Mouse (Mus musculus) gastrocnemius, postnatal 10 days (tissue): ENCODE measurements around the gene Lcn12. TPM values are rescaled to one million over a fixed set of nuclear protein-coding genes. Genes with fewer than 3 reads are reported as not detected.

Experiments used
- DNase-seq: peaks from one replicate; pipeline ENCODE4 v3.0.0; 2021; ENCODE audit warnings: mixed read lengths
- long read RNA-seq, 2 experiments: library from polyadenylated mRNA; stranded (forward); transcript quantifications; one replicate each; pipeline ENCODE4 v2.0.0; 2021
- total RNA-seq, 2 experiments: library from RNA; stranded (reverse); gene quantifications; 2 replicates each; pipeline ENCODE4 v1.2.3; 2021

Gene Lcn12
- not detected for total RNA-seq
- long read RNA-seq, experiment 1: 0 reads
- long read RNA-seq, experiment 2: 0 reads

DNA sequence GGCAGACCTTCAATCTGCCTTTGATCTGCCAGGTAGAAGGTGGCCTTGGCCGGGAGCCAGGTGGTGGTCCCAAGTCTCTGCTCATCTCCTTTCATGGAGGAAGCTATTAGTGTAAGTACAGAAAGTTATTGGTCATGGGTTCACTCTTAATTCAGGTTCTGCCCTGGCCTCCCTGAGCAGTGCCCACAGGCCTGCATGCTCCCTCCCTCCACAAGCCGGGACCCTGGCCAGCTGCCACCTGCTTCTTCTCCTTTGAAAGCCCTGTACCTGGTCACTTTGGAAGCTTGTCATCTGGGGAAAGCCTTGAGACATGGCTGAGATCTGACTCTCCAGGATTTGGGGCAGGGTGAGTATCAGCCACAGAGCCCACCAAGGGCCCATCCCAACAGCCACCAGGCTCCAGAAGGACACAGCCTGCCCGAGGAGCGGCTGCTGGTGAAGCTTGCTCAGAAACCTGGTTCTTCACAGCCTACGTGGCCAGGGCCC is at the start of gene Lcn12:
Gene Lcn12, minus strand, starts transcription at position 436 of the 486 bp plus-strand sequence.
- no peak for DNase-seq

DNA sequence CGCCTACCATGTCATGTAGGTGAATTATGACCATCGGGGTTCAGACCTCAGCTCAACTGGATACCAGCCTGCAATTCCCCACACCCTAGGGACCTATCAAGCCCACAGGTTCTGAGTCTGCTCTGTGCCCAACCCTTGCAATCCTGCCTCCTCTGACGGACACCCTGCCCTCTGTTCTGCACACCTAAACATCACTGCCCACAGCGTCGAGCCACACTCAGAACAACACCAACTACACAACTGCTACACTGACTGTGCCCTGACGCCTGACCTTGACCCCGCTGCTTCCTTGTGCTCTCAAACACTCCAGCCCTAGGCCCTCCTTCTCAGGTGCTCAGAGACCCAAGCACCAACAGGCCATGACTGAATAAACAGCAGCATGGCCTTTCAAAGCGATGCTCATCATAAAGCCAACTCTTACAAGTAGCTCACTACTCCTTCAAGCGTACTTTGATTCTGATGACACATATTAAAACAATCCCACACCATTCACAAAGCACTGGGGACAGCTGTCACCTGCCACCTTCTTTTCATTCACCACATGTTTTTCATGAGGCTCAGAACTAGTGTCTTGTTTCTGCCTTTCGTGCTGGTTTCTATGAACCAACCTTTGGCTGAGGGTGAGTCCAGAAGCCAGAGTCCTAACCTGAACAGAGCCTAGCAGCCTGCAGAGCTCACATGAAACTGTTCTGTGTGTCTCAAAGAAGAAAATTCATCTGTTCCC is 48.1 kb upstream of the Lcn12 start:
- DNase-seq: no peak

DNA sequence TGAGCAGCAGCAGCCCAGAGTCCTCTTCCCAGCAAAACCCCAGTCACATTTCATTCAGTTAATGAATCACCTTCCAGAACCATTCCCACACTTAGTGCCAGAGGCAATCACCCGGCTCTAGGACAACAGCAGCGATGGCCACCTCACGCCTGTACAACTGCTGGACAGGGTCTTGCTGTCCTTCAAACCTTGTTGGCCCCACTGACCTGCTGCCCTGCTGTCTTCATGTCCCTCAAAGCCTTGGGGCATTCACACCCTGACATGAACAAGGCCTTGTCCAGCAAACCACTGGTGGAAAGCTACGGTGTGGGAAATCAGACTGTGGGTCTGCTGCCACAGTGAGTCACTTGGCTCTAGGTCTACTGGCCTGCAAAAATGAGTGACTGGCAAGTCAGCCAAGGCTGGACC is 46.8 kb upstream of the Lcn12 start:
- no peak for DNase-seq

DNA sequence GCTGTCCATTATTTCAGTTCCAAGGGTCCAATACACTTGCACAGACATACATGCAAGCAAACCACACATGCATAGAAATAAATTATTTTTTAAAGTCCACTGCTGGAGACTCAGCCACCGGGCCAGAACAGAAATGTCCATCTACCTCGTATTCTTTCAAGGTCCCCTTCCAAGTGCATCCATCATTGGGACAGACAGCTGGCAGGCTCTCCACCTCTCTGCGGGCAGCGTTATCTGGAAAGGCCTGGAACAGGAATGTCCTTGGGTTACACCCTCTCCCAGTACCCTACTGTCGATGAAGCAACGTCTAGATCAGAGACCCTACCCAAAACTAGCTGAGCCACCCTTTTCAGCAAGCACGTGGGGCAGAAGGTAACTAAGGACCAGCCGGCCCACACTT is 42.8 kb upstream of the Lcn12 start:
- DNase-seq: no peak

DNA sequence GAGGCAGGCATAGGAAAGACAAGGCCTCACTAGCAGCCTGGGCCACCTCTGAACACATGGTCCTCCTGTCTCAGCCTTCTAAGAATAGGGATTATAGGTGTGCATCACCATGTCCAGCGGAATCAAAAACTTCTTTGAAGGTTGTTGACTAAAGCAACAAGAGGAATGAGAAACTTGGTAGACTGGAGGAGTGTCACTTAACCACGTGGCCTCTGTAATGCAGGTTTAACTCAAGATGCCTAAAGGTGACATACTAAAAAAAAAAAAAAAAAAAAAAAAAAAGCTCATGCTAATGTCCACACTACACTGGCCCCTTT is 41.1 kb upstream of the Lcn12 start:
- no peak for DNase-seq

DNA sequence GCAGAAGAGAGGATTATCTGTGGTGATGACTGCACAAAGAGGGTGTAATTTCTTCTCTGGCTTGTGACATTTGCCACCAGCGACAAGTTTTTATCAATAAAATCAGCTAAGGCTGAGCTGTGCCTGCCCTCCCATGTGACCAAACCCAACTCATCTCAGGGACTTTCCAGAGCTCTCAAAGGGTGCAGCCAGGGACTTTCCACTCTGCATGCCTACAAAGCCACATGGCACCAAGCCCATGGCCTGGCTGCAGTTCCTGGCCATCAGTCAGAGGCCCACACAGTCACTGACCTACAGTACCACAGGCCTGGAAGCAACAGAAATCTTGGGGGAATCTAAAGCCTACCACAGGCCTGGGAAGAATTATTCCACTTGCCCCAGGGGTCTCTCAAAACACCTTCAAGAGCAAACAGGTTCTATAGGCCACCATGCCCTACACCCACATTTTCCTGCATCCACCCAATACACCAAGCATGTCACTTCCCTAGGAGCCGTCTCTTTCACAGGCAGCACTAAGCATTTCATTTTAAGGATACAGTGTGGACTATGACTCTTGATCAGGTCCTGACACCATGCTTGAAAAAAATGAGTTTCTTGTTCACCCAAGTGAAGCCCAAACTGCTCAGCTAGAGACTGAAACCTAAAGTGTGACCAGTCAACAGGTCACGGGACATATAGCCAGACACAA is 40.6 kb upstream of the Lcn12 start:
- peak; percentile 87 for DNase-seq

DNA sequence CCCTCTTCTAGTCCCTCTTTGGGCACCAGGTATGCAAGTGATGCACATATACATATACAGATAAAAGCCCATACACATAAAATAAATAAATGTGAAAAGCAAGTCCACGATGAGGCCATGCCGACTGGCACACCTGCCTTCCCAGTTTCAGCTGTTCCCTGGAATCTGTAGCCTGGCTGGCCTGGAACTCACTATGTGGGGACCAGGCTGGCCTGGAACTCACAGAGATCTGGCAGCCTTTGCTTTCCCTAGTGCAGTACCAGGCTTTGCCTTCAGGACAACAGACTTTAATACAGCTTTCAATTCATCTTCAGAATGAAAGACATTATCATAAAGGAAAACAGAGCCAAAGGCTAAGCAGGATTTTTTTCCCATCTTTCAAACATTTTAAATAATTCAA is 40.0 kb upstream of the Lcn12 start:
- no peak for DNase-seq

DNA sequence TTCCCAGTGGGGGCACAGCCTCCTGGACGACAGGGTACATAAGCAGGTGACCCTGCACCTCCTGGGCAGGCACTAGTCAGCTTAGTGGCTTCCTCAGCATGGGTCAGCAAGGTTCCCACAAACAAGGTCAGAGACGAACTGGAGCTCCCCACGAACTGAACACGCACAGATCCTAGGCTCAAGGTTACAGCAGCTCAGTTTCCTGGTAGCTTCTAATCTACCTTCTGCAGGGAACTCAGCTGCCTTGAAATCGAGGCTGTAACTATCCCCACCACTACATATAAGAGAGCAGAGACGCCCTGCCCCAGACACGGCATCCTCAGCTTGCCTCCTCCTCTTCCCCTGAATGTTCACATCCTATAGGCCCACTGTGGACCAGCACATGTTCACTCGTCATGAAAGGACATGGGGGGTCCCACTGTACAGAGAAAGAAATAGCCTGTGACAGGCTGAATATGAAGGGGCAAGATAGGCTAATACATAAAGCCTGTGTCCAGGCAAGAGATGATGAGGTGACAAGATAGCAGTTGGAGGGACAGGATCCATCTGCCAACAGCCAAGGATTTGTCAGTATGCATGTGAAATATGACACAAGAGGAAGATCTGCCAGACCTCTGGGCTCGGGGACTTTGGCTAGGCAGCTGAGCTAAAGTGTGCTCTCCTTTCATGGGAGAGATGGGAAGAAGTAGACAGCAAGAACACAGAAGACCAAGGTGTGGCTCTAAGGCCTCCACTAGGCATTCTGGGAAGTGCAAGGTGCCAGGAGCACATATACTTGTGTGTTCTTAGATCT is 33.0 kb upstream of the Lcn12 start:
- no peak for DNase-seq

DNA sequence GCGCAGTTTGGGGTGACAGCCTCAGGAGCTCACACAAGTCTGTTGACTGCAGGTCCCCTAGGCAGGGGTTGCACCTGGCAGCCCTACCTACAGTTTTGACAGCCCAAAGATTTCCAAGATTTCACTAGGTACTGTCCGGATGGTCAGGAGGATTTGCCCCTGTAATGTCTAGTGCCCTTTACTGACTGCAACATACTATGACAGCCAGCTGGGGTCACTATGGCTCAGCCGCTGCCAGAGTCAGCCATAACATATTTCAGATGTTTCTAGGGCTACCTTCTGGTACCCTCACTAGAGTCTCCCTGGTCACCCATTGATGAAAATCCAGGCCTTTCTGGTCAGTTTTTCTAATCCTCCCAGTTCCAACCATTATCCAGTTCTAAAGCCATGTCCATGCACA is 16.2 kb upstream of the Lcn12 start:
- no peak for DNase-seq

DNA sequence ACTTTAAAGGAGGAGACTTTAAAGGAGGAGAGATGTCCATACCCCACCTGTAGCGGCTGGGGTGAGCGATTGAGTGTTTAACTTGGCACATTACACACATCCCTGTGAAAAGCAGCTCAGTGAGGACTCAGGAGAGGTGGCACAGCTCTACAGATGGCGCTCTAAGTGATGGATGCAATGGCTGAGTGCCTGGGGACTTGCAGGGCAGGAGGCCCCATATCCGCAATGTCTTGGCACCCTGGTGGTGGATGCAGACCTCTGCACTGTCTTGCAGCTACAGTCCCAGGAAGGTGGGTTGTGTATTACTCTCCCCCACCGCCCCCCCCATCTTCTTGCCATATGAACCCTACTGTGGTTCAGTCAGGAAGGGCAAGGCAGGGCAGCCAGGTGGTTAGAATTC is 13.3 kb upstream of the Lcn12 start:
- DNase-seq: no peak

DNA sequence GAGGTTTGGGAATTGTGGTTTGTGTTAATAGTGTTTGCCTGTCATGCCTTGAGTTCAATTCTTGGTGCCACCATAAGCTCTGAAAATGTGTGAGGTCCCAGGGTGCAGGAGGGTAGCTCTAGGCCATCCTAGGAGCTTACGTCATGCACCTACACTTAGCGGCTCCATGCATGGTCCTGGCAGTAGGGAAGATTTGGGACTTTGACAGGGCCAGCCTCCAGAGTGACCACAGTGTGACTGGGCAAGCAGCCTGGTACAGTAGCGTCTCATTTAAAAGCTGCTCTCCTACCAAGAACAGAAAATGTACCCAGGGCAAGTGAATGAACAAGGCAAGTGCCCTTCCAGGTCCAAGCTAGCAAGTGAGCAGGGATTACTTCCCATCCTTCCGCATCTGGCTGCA is 12.1 kb upstream of the Lcn12 start:
- DNase-seq: no peak

DNA sequence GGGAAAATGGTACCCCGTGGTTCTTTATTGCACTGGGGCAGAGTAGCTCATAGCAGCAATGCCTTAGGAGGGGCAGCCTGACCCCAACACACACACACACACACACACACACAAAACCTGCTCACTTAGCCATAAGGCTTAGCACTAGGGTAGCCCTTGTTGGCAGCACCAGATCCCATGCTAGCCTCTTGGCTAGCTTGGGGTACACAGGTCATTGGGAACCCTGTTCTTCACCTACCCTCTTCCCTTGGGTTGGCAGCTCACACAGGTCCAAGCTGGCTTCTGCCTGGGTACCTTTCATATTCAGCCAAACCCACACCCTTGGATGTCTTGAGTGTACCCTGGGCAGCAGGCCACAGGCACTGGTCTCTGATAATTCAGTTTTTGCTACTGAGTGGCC is 11.3 kb upstream of the Lcn12 start:
- no peak for DNase-seq

DNA sequence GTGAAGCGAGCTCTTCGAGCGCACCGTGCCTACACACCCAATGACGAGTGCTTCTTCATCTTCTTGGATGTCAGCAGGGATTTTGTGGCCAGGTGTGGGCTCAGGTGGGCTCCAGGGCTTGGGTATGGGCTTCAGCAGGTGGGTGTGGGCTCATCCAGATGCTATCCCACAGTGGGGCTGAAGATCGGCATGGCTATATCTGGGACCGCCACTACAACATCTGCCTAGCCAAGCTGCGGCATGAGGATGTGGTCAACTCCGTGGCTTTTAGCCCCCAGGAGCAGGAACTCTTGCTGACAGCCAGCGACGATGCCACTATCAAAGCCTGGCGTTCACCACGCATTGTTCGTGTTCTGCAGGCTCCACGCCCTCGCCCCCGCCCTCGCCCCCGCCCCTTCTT is 10.8 kb upstream of the Lcn12 start:
- DNase-seq: no peak

DNA sequence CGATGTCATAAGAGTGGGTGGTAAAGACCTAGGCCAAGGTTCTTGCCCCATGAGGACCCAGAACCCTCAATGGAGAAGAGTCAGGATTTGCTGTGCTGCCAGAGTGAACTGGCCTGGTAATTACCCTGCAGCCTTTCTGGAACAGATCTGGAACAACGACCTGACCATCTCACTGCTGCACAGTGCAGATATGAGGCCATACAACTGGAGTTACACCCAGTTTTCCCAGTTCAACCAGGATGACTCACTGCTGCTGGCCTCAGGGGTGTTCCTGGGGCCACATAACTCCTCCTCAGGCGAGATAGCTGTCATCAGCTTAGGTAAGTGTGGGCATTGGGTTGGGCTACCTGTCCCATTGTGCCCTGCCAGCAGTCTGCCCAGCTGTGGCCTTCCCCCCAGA is 9.0 kb upstream of the Lcn12 start:
- DNase-seq: no peak

DNA sequence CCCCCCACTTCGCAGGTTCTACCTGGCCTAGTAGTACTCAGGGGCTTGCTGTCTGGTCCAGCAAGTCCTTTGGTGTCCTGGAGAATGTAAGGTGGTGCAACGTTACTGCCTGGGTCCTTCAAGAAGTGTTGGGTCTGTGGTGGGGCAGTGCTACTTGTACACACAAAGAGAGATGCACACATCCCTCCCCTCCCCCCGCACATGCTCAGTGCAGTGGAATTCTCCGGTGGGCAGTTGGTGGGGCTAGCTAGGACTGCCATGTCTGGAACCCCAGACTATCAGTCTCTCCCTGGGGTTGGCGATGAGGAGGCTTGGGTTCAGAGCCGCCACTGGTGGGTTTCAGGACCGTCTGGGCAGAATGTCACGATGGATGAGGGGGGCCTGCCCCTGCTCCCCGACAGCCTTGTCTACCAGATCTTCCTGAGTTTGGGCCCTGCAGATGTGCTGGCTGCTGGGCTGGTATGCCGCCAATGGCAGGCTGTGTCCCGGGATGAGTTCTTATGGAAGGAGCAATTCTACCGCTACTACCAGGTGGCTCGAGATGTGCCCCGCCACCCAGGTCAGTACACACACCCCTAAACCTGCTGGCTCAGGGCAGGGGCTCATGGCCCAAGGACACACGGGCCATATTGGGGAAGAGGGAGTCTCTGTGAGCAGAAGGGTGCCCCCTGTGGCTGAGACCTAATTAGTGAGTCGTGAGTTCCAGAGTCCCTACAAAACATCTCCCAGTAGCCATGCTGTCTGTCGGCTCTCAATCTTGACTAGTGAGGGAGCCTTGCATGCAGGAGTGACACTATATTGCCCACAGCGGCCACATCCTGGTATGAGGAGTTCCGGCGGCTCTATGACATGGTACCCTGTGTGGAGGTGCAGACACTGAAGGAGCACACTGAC is 8.1 kb upstream of the Lcn12 start, which contains the start of gene C8g:
Gene C8g, minus strand, starts transcription at position 127 of the 894 bp plus-strand sequence.
- DNase-seq: no peak

DNA sequence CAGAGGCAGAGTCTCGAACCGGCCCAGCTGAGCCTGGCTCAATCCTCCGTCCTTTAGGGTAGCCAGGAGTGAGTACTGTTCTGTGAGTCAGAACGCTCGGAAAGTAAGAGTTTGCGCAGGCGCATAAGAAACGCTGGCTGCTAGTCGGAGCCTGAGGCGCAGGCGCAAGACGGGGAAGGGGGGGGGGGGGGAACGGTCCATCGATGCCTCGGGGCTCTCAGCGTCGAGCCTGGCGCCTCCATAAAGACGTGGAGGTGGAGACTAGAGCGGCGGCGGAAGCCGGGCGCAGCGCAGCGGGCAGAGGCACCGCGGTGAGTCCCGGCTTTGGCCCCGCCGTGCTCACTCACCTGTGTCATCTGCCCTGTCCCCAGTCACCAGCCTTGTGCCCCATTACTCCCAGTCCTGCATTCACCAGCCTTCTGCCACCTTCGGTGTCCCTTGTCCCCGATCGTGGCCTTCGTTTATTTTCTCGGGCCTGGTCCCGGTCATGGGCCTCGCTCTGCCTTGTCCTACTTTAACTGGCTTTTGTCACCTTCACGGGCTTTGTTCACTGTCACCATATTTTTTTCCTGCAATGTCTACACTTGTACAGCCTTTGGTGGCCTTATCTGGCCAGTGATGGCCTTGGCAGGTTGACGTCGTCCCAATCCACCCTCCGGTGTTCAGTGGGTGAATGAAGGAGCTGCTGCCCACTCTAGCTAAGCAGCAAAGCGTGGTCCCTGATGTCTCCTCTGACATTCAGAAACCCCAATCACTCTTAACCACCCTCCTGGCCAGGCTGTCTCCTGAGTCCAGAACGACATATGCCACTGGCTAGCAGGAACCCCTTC is 7.1 kb upstream of the Lcn12 start, which contains the start of gene Fbxw5:
Gene Fbxw5, plus strand, starts transcription at position 175 of the 830 bp plus-strand sequence.
- DNase-seq: peak; percentile 82

DNA sequence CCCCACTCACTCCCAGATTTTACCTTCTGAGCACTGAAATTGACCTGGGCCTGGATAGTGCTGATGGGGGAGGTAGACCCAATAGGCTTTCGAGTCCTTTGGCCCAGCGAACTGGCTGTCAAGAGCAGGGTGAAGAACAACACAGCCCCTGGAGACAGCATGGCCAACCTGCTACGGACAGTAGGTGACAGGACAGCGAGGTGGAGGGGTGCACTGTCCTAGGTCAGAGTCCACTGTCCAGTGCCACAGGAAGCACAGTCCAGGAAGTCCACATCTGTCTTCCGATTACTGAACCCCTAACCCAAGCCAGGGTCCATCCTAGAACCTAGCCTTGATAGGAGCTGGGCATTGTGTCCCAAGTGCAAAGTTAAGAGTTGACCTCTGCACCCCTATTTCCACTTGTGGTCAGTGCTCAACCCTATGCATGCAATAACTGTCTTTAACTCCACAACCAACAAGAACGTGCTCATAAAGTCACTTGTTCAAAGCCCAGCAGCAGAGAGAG is 6.4 kb upstream of the Lcn12 start:
- no peak for DNase-seq

DNA sequence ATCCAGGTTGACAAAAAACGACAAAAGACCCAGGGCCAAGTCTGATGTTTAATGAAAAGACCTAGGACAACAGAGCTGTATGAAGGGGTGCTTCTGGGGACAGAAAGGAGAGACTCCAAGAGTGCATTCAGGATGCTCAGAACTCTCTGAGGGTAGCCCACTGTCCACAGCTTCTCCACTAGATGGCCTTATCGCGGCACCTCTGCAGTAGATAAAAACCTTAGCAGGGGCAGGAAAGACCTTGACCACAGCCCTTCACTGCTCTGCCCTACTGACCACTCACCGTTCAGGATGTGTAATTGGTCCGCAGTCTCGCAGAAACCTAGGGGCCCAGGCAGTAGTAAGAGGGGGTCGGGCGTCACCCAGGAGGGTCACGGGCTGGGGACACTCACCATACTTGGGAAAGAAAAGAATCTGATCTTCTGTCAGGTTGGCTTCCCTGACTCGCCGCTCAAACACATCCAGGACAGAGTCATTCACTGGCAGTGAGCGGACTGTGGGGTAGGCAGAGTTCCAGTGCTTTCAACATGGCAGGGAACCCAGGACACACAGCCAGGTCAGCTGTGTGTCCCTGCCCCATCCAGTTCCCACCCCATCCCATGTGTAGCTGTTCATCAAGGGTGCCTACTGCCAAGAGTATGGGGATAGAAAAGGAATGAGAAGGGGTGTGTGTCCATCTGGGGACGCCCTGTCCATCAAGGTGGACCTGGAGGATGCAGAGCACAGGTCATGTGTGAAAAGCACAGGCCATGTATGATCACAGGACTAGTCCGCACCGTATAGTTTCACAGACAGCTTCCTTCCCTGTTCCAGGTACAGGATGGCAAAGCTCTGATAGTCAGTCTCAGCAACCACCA is 5.1 kb upstream of the Lcn12 start:
- no peak for DNase-seq

DNA sequence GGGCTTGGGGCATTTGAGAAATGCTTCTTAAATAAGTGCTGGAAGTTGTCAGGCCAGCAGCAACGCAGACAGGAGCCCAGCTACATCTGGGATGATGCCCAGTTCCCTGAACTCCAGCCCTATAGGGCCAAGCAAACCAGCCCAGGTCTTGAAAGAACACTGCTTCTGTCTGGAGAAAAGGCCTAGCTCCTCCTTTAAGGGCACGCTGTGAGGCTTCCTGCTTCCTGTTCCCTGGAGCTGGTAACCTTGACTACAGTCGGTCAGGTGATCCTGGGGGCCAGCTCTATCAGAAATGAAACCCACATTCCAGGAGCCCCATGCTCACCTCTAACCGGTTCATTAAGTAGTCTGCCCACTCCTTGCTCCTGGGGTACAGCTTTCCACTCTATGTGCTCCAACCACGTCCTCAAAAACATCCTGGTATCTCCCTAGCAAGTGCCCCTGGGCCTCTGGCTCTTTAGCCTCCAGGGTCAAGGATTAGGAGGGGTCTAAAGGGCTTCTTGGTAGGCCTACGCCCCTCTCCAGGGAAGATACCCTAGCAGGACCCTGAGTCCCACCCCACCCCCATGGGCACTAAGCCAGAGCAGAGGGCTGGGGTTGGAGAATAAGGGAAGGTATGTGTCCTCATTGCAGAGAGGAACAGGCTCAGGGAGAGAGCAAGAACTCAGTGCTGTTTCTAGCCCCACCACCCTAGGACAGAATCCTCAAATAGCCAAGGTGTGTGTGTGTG is 4.3 kb upstream of the Lcn12 start:
- no peak for DNase-seq
